Mouse (Mus musculus): ENCODE measurements around the gene Ctnnbl1. TPM values are rescaled to one million over a fixed set of nuclear protein-coding genes. Genes with fewer than 3 reads are reported as not detected.

Ctnnbl1 gene
- total RNA-seq (2021), result 1 to 10 TPM; 9.1 to 9.4 TPM

DNA sequence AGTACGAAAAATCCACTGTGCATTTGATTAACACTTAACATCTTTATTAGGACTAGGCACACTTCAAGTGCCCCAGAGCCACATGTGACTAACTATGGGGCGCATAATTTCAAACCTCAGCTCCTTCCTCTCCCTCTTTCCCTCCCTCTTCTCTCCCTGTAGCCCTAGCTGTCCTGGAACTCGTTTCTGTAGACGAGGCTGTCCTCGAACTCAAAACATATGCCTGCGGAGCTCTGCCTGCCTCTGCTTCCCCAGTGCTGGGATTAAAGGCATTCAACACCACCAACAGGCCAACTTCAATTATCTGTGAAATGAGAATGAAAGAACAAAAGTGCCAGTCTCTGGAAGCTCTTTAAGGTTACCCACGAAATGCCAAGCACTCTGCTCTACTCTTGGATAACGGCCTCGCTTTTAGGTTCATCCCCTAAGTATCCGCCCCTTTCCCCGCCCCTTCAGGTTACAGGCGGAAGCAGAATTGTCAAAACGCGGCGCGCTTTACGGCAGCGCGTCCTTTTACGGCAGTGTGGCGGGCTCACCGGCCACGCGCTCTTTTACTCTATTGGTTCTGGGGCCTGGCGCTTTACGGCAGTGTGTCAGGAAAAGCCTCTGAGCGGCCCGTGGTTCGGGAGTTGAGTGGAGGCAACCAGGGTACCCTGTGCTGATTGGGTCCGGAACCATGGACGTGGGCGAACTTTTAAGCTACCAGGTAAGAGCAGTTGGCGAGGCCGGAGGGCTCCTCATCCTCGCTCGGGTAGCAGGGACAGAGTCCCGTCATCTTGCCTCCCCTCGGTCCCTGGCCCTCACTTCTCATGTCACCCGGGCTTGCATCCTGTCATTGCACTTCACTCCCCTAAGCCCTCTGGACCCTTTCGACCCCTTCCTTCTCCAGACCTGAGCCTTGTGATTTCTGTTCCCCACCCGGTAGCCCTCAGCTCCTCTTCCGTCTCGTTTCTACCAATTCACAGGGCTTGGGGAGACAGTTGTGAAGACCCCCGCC, at the start of gene Ctnnbl1:
Gene Ctnnbl1, plus strand, starts transcription at position 548 of the 997 bp plus-strand sequence.
- DNase-seq (ENCODE audit: low spot score), result peak; percentile 96
- intact Hi-C loops (cut with DNase I), result no loop called here

GRCm38 (mm10) chr2:157687506-157687905, 49.7 kb upstream of the Ctnnbl1 start:
- intact Hi-C loops (cut with DNase I), result no loop called here
- DNase-seq (ENCODE audit: low spot score), result no peak

DNA sequence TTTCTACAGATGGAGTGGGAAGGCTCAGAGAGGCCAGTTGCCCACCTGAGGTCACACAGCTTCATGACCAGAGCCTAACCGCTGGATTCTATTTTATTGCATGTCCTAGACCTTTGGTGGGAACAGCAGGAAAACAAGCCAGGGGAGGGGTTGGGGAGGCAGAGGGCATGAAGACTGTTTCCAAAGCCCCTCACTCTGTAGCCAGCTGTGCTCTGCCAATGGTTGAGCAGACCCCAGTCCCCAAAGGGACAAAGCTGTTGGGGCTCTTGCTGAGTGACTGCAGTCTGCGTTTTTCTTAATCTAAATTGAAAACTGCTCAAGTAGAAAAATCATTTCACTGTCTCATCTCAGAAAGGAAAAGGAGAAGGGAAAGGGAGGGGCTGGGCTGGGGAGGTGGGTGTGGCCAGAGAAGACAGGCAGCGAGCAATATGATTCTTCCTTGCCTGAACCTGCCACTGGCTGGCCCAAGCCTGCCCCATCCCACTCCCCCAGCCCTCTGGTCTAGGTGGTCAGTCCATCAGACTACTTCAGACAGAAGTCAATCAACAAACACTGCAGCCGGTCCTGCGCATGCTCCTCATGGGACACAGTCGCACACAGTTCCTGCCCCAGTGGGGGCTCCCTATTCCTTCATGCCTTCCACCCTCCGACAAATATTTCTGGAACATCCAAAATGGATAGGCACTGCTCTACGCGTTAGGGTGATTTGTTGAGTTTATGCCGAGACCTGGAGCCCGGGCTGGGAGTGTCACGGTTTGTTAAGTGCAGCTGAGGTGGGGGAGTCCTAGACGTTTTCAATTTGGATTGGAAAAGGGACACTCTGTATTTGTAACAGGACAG, 45.7 kb upstream of the Ctnnbl1 start:
- intact Hi-C loops (cut with DNase I), result no loop called here
- no peak for DNase-seq (ENCODE audit: low spot score)

GRCm38 (mm10) chr2:157692365-157692932, 44.8 kb upstream of the Ctnnbl1 start:
- no peak for DNase-seq (ENCODE audit: low spot score)
- intact Hi-C loops (cut with DNase I), result no loop called here

DNA sequence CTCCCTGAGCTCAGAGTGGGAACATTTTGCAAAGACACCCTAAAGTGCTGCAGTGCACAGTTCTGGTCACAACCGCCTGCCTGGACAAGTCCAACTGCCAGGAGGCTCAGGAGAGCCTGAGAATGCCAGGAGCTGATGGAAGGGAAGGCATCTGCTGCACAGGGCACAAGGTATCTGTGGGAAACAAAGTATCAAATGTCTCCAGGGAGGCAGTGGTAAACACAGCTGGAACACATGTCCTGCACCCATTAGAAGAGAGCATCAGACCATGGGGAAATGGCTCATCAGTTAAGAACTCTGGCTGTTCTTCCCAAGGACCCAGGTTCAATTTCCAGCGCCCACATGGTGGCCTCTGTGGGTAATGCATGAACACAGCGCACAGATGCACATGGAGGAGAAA, 43.6 kb upstream of the Ctnnbl1 start:
- intact Hi-C loops (cut with DNase I), result no loop called here
- DNase-seq (ENCODE audit: low spot score), result no peak

GRCm38 (mm10) chr2:157696297-157696731, 40.9 kb upstream of the Ctnnbl1 start:
- intact Hi-C loops (cut with DNase I), result no loop called here

DNA sequence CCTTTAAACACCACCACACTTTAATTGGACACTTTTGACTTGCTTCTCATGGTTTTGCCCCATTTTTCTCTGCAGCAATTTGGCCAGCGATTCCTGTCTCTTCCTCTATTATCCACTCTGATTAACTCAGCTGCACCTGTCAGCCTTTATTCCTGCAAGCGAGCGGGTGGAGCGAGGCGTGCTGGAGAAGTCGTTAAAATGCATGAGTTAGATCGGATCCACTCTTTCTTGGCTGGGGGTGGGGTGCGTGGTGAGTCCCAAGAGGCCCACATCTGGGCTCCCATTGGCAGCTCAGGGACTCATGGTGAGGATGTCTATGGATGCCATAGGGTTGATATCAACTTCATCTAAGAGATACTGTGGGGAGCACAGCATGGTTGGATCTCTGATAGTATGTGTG, 34.0 kb upstream of the Ctnnbl1 start:
- no peak for DNase-seq (ENCODE audit: low spot score)
- intact Hi-C loops (cut with DNase I), result no loop called here

More at GRCm38 (mm10) chr2:157696297-157696731, 40.9 kb upstream of the Ctnnbl1 start:
- DNase-seq (ENCODE audit: low spot score), result no peak

GRCm38 (mm10) chr2:157704991-157705776, 32.0 kb upstream of the Ctnnbl1 start:
- no peak for DNase-seq (ENCODE audit: low spot score)
- intact Hi-C loops (cut with DNase I), result no loop called here

GRCm38 (mm10) chr2:157705777-157706158, 31.4 kb upstream of the Ctnnbl1 start:
- no peak for DNase-seq (ENCODE audit: low spot score)
- intact Hi-C loops (cut with DNase I), result no loop called here

DNA sequence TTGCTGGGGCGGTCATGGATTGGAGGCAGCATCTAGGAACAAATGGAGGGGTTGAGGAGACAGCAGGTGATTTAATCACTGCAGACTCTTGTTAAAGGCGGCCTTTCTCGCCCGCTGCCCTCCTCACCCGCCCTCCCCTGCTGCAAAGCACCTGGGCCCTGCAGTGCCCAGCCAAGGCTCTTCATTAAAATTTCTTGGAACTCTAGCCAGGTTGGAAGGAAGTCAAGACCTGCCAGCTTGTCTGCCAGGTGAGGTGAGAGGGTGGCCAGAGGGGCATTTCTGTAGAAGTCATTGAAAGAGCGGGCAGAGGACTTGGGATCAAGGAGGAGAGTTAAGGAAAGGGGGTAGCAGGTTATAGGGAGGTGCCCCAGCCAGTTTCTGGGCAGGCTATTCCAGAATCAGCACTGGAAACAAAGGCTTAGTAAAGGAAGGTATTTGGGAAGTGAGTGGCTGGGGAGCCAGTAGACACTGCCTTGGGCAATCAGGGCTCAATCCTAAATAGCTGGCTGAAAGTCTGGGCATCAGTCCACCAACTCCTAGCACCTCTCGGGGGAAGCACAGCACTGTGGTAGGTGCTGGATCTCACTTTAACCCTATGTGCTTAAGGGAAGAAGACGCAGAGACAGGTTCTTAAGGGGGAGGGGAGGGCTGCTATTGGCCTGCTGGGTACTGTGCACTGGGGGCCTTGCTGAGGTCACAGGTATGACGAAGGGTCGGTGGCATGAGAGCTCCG, 29.8 kb upstream of the Ctnnbl1 start:
- intact Hi-C loops (cut with DNase I), result no loop called here
- DNase-seq (ENCODE audit: low spot score), result no peak

DNA sequence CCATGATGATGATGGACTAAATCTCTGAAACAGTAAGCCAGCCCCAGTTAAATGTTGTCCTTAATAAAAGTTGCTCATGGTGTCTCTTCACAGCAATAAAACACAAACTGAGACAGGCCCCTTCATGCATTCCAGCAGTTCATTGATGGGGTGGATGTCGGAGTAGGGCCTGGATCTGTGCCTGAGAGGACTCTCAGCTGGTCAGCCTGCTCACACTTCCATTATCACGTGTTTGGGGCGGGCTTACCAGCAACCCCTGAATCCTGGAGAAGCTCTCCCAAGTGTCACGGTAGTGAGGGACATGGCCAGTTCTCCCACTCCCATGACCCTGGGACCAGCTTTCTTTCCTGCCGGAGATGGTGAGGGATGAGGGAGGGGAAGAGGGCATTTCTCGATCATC, 24.5 kb upstream of the Ctnnbl1 start:
- intact Hi-C loops (cut with DNase I), result no loop called here

GRCm38 (mm10) chr2:157715586-157716191, 21.5 kb upstream of the Ctnnbl1 start:
- DNase-seq (ENCODE audit: low spot score), result no peak

More for the DNA sequence above, 24.5 kb upstream of the Ctnnbl1 start:
- DNase-seq (ENCODE audit: low spot score), result no peak

GRCm38 (mm10) chr2:157718441-157718840, 18.8 kb upstream of the Ctnnbl1 start:
- intact Hi-C loops (cut with DNase I), result no loop called here
- DNase-seq (ENCODE audit: low spot score), result no peak

More at GRCm38 (mm10) chr2:157715586-157716191, 21.5 kb upstream of the Ctnnbl1 start:
- intact Hi-C loops (cut with DNase I), result no loop called here

GRCm38 (mm10) chr2:157723883-157724573, 13.2 kb upstream of the Ctnnbl1 start:
- intact Hi-C loops (cut with DNase I), result no loop called here
- DNase-seq (ENCODE audit: low spot score), result no peak

- DNase-seq (ENCODE audit: low spot score), result no peak
- intact Hi-C loops (cut with DNase I), result no loop called here
Observed at GRCm38 (mm10) chr2:157724574-157724914, 12.7 kb upstream of the Ctnnbl1 start.

GRCm38 (mm10) chr2:157744619-157745018, 7.4 kb downstream of the Ctnnbl1 start:
- DNase-seq (ENCODE audit: low spot score), result no peak
- intact Hi-C loops (cut with DNase I), result no loop called here

DNA sequence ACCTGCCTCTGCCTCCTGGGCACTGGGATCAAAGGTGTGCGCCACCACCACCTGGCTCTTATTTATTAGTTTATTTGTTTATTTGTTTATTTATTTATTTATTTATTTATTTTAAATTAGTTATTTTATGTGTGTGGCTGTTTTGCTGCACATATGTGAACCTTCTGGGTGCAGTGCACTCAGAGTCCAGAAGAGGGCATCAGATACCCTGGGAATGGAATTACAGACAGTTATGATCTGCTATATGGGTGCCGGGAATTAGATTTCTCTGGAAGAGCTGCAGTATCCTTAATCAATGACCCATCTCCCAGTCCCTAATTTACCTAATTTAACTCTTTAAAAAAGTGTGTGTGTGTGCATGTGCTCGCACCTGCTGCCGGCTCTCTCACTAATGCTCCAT, 8.5 kb downstream of the Ctnnbl1 start:
- intact Hi-C loops (cut with DNase I), result no loop called here
- DNase-seq (ENCODE audit: low spot score), result no peak

DNA sequence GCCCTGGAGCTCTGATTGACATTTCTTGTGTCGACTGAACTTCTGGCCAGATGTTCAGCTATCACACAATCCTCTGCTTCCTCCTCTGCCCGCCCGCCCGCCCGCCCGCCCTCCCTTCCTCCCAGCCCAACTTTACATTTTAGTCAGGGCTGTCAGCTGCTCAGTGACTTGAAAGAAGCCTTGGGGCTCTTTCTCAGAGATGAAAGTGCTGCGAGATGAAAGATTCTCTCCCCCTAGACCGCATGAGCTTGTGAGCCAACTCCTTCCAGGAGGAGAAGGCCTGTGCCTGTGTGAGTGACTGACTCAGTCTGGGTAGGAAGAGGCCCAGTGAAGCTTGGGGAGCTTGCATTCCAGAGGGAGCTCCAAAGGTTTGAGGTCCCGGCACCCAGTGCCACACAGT, 9.4 kb downstream of the Ctnnbl1 start:
- intact Hi-C loops (cut with DNase I), result no loop called here
- no peak for DNase-seq (ENCODE audit: low spot score)

Data from heart, postnatal 25 days (tissue).